Mouse (Mus musculus): ENCODE results near the gene Sirt2.

GRCm38 (mm10) chr7:28740949-28741348 is 25.6 kb upstream of the Sirt2 start:
- no peak for TF ChIP-seq POLR2A (IDR thresholded peaks at IDR 0.05; ENCODE audit: control insufficient read depth, low read depth, low read length)
- TF ChIP-seq CTCF (IDR thresholded peaks at IDR 0.05; ENCODE audit: control insufficient read depth, insufficient read depth, insufficient replicate concordance, low read depth, low read length): no peak

Measured in testis, adult 2 months (tissue).